Mouse (Mus musculus) olfactory bulb, adult 2 months (tissue): ENCODE measurements around the gene Alg5. TPM values are rescaled to one million over a fixed set of nuclear protein-coding genes. Genes with fewer than 3 reads are reported as not detected.

Source experiments
- H3K27ac ChIP-seq: fragments of 200-500 bp; 2 replicates; pipeline ENCODE4 v1.5.1; 2012; ENCODE audit warnings: low read depth, low read length; ENCODE audit not compliant: insufficient read depth
- H3K4me1 ChIP-seq: fragments of 200-500 bp; 2 replicates; pipeline ENCODE4 v1.6.1; 2012; ENCODE audit warnings: low read length; ENCODE audit not compliant: control insufficient read depth, insufficient read depth
- H3K4me3 ChIP-seq: fragments of 200-500 bp; 2 replicates; pipeline ENCODE4 v1.5.1; 2012; ENCODE audit warnings: mild to moderate bottlenecking, low read depth, low read length, moderate library complexity; ENCODE audit not compliant: insufficient read depth
- CTCF ChIP-seq: fragments of 200-500 bp; IDR thresholded peaks from 2 replicates; pipeline ENCODE4 v1.5.1; 2012; ENCODE audit warnings: low read depth, mild to moderate bottlenecking, low read length, moderate library complexity; ENCODE audit not compliant: insufficient read depth
- POLR2A ChIP-seq: fragments of 200-500 bp; IDR thresholded peaks from 2 replicates; pipeline ENCODE4 v1.6.1; 2012; ENCODE audit warnings: mild to moderate bottlenecking, low read depth, low read length, moderate library complexity; ENCODE audit not compliant: insufficient read depth
- WGBS: fragments of 180-500 bp; shearing (Covaris S2); methylation state at CpG from one replicate; pipeline ENCODE4 v1.1.7; 2018; 5-methylcytosine and 5-hydroxymethylcytosine counted together
- polyA plus RNA-seq: library from polyadenylated mRNA; stranded (reverse); fragments of >200 nt; gene quantifications from 2 replicates; pipeline ENCODE4 v1.2.4, GENCODE M21; 2012; ENCODE audit warnings: low replicate concordance; ENCODE audit not compliant: missing spikeins, insufficient read depth, insufficient read length

The Alg5 gene
- polyA plus RNA-seq, 1 experiment, result not detected

DNA sequence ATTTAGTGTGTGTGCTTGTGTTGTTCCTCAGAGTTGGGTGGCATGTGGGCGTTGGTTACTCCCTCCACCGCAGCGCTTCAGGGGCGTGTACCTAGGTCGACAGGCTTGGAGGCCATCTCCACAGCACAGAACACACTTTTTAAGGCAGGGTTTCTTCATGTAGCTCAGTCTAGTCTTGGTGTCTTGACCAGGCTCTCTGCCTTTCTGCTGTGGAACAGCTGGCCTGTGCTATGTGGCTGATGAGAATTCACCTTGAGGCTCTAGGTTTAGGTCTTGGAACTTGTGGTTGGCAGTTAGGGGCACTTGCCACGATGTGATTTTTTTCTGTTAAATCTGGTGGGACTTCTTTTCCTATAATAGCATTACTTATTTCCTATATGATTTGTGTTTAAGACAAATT lies 21.1 kb upstream of the Alg5 start, which contains the start of gene Gm21958:
Gm21958 (minus strand) TSS at position 101 of the 400 bp plus-strand sequence.
- Histone ChIP-seq H3K4me3 (no peak within 1 kb of the TSS), H3K27ac (no peak within 1 kb of the TSS), H3K4me1 (peaks cover 3% of the 10 kb centered on the region; the same call in 1 of the 2 replicates)
- 86% methylated on average over 6 of the region's 6 CpGs for WGBS
- TF ChIP-seq POLR2A (no peak), CTCF (no peak)

DNA sequence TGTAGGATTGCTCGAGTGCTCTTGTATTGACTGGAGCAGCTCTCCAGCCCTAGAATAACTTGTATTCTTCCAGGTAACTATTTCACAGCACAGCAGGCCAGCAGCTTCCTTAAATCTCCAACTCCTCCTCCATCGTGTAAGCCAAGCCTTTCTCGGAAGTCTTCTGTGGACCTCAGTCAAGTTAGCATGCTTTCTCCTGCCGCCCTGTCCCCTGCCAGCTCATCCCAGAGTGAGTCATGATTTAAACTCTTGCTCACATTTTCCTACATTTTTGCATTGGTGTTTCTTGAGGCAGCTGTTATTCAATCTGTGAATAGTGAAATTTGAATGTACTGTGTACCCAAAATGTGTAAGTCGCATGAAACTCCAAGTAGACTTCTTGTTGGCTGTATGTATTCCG lies 19.9 kb upstream of the Alg5 start:
- peaks cover 3% of the 10 kb centered on the region; the same call in 1 of the 2 replicates for H3K4me1 ChIP-seq
- no peak overlapping the region for H3K27ac ChIP-seq
- 71% methylated on average over 6 of the region's 6 CpGs for WGBS
- H3K4me3 ChIP-seq, result no peak overlapping the region
- TF ChIP-seq CTCF (no peak), POLR2A (no peak)

DNA sequence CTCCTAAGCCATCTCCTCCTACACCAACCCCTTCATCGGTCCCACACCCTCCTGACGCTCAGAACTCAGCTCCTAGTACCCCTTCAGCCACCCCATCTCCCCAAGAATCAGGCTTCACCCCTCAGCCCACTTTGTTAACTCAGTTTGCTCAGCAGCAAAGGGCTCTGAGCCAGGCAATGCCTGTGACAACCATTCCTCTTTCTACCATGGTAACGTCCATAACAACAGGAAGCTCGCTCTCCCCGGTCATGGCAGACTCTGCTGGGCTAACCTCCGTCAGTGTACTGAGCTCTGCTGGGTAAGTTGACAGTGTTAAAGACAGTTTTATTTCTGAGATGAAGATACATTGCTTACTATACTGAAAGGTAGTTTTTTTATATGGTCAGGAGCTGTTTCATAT lies 18.0 kb upstream of the Alg5 start:
- 65% methylated on average over 6 of the region's 6 CpGs for WGBS
- TF ChIP-seq POLR2A, result no peak
- TF ChIP-seq CTCF, result no peak
- H3K27ac ChIP-seq, result no peak overlapping the region
- H3K4me3 ChIP-seq, result no peak overlapping the region
- H3K4me1 ChIP-seq, result peaks cover 3% of the 10 kb centered on the region; the same call in 1 of the 2 replicates

DNA sequence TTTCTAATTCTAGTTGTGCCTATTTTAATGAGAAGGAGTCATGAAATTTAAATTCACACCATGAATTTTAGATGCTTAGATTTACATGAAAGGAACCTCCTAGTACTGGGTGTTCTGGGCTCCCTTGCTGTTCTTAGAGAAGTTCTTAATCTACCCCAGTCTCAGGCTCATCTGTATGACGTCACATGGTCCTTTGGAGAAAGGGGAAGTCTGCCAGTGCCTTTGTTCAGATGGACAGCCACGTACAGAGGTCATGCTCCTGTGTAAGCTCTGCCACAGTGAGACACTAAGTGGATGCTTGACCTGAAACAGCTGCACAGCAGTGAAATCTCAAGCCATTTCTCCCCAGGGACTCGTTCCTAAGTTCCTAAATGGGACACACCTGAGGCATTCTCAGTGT lies 16.4 kb upstream of the Alg5 start:
- Histone ChIP-seq H3K4me1 (peaks cover 3% of the 10 kb centered on the region; the same call in 1 of the 2 replicates), H3K27ac (no peak overlapping the region), H3K4me3 (no peak overlapping the region)
- WGBS, result 71% methylated on average over 3 of the region's 3 CpGs
- no peak for TF ChIP-seq POLR2A
- TF ChIP-seq CTCF, result no peak

DNA sequence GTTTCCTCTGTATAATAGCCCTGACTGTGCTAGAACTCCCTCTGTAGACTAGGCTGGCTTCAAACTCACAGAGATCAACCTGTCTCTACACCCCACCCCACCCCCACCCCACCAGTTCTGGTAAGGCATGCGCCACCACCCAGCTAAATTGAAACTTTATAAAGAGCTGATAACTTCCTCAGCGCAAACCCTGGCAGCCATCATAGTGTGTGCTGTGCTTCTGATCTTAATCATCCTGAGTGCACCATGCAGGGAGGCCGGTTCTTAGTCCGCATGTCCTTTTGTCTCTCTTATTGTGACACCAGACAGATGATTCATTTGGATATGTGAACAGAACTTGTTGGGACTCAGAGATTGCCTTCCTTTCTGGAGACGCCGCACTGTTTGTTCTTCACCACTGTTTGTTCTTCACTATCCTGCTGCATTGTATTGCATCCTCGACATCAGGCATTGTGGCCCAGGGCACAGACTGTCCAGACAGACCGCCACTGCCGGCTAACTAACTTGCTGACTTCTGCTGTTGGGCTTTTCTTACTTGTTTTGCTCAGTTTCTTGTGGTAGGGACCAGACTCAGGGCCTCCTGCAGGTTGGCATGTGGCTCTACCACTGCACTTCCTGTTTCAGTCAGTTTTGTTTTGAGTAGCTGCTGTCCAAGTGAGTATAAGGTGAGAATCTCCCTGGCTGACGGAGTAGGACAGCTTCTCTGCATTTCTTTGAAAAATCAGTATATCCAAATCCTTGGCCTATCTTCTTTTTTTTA lies 11.4 kb upstream of the Alg5 start:
- Histone ChIP-seq H3K4me1 (no peaks in the 10 kb centered on the region), H3K27ac (no peak overlapping the region), H3K4me3 (no peak overlapping the region)
- TF ChIP-seq CTCF (no peak), POLR2A (no peak)
- 91% methylated on average over 10 of the region's 10 CpGs for WGBS

DNA sequence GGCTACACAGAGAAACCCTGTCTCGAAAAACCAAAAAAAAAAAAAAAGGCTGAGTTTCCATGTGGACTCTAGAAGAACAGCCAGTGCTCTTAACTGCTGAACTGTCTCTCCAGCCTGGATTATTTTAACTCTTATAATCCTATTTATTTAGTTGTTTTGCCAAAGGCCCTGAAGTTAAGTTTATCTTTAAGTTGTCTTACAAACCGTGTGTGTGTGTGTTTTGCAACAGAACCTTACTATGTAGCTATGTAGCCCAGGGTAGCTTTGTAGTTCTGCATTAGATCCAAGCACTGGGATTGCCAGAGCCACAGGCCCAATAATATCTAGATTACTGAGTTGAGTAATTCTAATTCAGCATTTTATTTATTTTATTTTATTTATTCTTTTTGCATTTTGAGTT lies 10.0 kb upstream of the Alg5 start:
- TF ChIP-seq POLR2A (no peak), CTCF (no peak)
- H3K27ac ChIP-seq, result no peak overlapping the region
- WGBS, result 81% methylated on average over 2 of the region's 2 CpGs
- no peak overlapping the region for H3K4me3 ChIP-seq
- no peaks in the 10 kb centered on the region for H3K4me1 ChIP-seq

DNA sequence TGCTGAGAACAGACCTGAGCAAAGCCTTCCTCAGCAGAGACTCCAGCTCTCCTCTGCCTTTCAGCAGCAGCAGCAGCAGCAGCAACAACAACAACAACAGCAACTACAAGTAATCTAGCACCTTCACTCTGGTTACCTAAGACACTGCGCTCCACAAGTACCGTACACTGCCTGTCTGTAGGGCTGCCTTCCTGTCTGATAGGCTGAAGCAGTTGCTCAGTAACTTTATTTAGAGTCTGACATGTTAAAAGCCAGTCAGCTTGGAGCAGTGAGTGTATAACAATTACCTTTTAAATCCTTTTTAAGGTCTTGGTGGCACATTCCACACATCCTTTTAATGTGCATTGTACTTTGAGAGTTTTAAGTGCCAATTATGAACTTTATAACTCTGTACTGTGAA lies 7.8 kb upstream of the Alg5 start:
- no peak for TF ChIP-seq CTCF
- TF ChIP-seq POLR2A, result no peak
- Histone ChIP-seq H3K4me1 (no peaks in the 10 kb centered on the region), H3K4me3 (no peak overlapping the region), H3K27ac (no peak overlapping the region)
- 83% methylated on average over 2 of the region's 2 CpGs for WGBS

DNA sequence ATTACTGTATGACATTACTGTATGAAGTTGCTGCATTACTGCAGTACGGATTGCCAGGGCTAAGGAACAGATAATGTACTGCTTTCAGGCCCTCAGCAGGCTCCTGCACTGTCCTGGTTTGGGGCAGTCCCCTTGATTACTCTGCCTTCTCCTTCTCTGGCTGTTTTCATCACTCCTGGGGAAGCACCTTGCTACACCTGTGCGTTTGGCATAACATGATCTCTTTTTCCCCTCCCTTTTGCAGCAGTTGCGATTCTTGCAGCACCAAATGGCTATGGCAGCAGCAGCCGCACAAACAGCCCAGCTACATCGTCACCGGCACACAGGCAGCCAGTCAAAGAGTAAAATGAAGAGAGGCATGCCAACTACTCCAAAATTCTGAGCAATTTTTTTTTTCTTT lies 7.2 kb upstream of the Alg5 start:
- Histone ChIP-seq H3K4me3 (no peak overlapping the region), H3K4me1 (no peaks in the 10 kb centered on the region), H3K27ac (no peak overlapping the region)
- no peak for TF ChIP-seq CTCF
- TF ChIP-seq POLR2A, result no peak
- 92% methylated on average over 6 of the region's 6 CpGs for WGBS

DNA sequence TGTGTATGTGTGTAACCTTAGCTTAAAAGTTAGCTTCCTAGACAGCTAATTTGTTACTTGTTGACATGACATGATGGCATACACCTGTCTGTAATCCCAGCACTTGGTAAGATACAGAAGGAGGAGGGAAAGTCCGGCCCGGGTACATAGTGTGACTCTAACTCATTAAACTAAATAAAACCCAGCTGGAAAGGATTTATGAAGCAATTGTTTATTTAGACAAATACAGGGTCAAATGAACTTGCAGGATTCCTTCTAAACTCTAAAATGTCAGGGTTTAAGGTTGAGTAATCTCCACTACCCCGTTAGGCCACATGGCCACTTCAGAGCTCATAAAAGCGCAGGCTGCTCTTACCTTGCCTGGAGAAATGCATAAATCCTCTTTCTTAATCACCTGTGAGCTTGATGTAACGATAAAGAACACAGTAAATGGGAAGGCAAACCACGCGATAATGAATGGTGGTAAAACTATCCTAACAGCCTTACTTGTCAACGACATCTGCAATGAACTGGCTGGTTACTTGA lies 3.7 kb upstream of the Alg5 start:
- TF ChIP-seq CTCF, result no peak
- TF ChIP-seq POLR2A, result no peak
- H3K27ac ChIP-seq, result no peak overlapping the region
- H3K4me1 ChIP-seq, result peaks cover 3% of the 10 kb centered on the region; the same call in 1 of the 2 replicates
- WGBS, result 87% methylated on average over 8 of the region's 8 CpGs
- no peak overlapping the region for H3K4me3 ChIP-seq
